Mouse (Mus musculus) layer of hippocampus, adult 8-10 months (tissue): ENCODE measurements around the gene Gm10192. TPM values are rescaled to one million over a fixed set of nuclear protein-coding genes. Genes with fewer than 3 reads are reported as not detected.
"Not testable (repeated sequence)": the region's sequence is repeated elsewhere in the genome, so short reads cannot be mapped to it uniquely, and the experiment has no call there.

Experiments used
- DNase-seq, 2 experiments: peaks; one replicate each; pipeline ENCODE4 v3.0.0; 2022; ENCODE audit warnings: low spot score in 2 of 2
- total RNA-seq, 4 experiments: library from RNA; stranded (reverse); gene quantifications; 2 replicates each; pipeline ENCODE4 v1.2.4; 2022

Gene Gm10192
- total RNA-seq, result not detected

- not testable (repeated sequence) for DNase-seq
Observed at GRCm38 (mm10) chr4:97183066-97183465, at the start of gene Gm10192. Gene Gm10192 (minus strand): TSS chr4:97183166.

- no peak for DNase-seq
Observed at GRCm38 (mm10) chr4:97230411-97231104, 47.6 kb upstream of the Gm10192 start.

GRCm38 (mm10) chr4:97219701-97220100 is 36.7 kb upstream of the Gm10192 start:
- no peak for DNase-seq

- no peak for DNase-seq
Observed at GRCm38 (mm10) chr4:97217906-97218305, 34.9 kb upstream of the Gm10192 start.

GRCm38 (mm10) chr4:97212514-97212913 is 29.5 kb upstream of the Gm10192 start:
- no peak for DNase-seq

GRCm38 (mm10) chr4:97202986-97203385 is 20.0 kb upstream of the Gm10192 start:
- not testable (repeated sequence) for DNase-seq

- DNase-seq, result peak; percentile 4 to 6
Observed at GRCm38 (mm10) chr4:97193176-97193575, 10.2 kb upstream of the Gm10192 start.

GRCm38 (mm10) chr4:97192601-97193000 is 9.6 kb upstream of the Gm10192 start:
- DNase-seq, result no peak

- no peak for DNase-seq
Observed at GRCm38 (mm10) chr4:97180396-97180795, 2.6 kb downstream of the Gm10192 start.

- no peak for DNase-seq
Observed at GRCm38 (mm10) chr4:97156841-97157345, 26.1 kb downstream of the Gm10192 start.

- DNase-seq, result no peak
Observed at GRCm38 (mm10) chr4:97156084-97156483, 26.9 kb downstream of the Gm10192 start.

- DNase-seq, result no peak
Observed at GRCm38 (mm10) chr4:97153554-97153953, 29.4 kb downstream of the Gm10192 start.

GRCm38 (mm10) chr4:97142484-97142883 is 40.5 kb downstream of the Gm10192 start:
- DNase-seq, result no peak
